In the genomic region with DNA sequence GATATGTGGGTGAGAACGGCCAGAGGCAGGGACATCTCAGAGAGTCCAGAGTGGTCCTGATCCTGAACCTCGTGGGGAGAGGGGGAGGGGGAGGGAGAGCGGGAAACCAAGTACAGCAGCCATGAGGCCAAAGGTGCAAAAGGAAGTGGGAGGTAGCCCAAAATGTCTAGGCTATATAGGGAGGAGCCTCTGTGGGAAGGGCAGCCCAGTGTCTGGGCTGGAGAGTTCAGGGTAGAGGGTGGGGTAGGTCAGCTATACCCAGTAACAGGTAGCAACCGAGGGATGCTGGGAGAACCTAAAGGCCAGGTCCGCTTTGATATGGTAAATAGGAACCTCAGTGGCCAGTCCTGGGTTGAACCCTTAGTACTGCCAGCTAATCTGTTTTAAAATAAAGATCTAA, we compare ENCODE assay signal across 11 mouse cellular contexts. TPM values are rescaled to one million over a fixed set of nuclear protein-coding genes. Genes with fewer than 3 reads are reported as not detected.
DNase-seq lines count a peak whose midpoint lies in the region; ATAC-seq and TF ChIP-seq lines count a peak whose summit lies in the region.
"Had no signal": no experiment of that assay in that cellular context is flagged by ENCODE, and none has a peak within 500 bp of the region (broad histone marks: within the 10 kb centered on the region; RNA-seq: fewer than 3 reads in every experiment).

No protein-coding gene starts in this region.

- no peak overlapping the region for H3K4me3 ChIP-seq in kidney, postnatal 0 days (replicated peaks; ENCODE audit: low read depth, low read length)
- no peak overlapping the region for H3K4me3 ChIP-seq in embryonic facial prominence, embryonic 12.5 days
- H3K4me3 ChIP-seq in forebrain, embryonic 15.5 days = no peak overlapping the region
- peak overlapping the region; percentile 50 for H3K4me3 ChIP-seq in midbrain, embryonic 16.5 days (ENCODE audit: low read depth, low read length)

- no peaks in the 10 kb centered on the region for H3K9me3 ChIP-seq in kidney, postnatal 0 days (replicated peaks; ENCODE audit: low read length)
- H3K9me3 ChIP-seq in embryonic facial prominence, embryonic 12.5 days = no peaks in the 10 kb centered on the region
- no peaks in the 10 kb centered on the region for H3K9me3 ChIP-seq in forebrain, embryonic 15.5 days
- H3K9me3 ChIP-seq in midbrain, embryonic 16.5 days (replicated peaks; ENCODE audit: control insufficient read depth, low read length, poor library complexity, severe bottlenecking) = no peaks in the 10 kb centered on the region
- H3K9me3 ChIP-seq: G1E; liver, embryonic 13.5 days had no signal

- peak overlapping the region; percentile 58; the same call in 1 of the 2 replicates for H3K4me2 ChIP-seq in kidney, postnatal 0 days (ENCODE audit: low read length)
- peak overlapping the region; percentile 92; the same call in 1 of the 2 replicates for H3K4me2 ChIP-seq in embryonic facial prominence, embryonic 12.5 days (replicated peaks)
- peak overlapping the region; percentile 78; the same call in 1 of the 2 replicates for H3K4me2 ChIP-seq in forebrain, embryonic 15.5 days (replicated peaks)
- H3K4me2 ChIP-seq in midbrain, embryonic 16.5 days (ENCODE audit: low read length) = peak overlapping the region; percentile 92

- H3K9ac ChIP-seq in kidney, postnatal 0 days (ENCODE audit: low read depth, low read length) = no peak overlapping the region
- no peak overlapping the region for H3K9ac ChIP-seq in embryonic facial prominence, embryonic 12.5 days
- no peak overlapping the region for H3K9ac ChIP-seq in forebrain, embryonic 15.5 days (replicated peaks)
- H3K9ac ChIP-seq in midbrain, embryonic 16.5 days (ENCODE audit: low read depth, low read length) = no peak overlapping the region
- H3K9ac ChIP-seq: liver, embryonic 13.5 days had no signal

- H3K4me1 ChIP-seq in kidney, postnatal 0 days (replicated peaks; ENCODE audit: insufficient read depth, low read length) = peaks cover 9% of the 10 kb centered on the region; the same call in 1 of the 2 replicates
- peaks cover 11% of the 10 kb centered on the region for H3K4me1 ChIP-seq in embryonic facial prominence, embryonic 12.5 days
- peaks cover 12% of the 10 kb centered on the region for H3K4me1 ChIP-seq in forebrain, embryonic 15.5 days
- peaks cover 4% of the 10 kb centered on the region; the same call in 1 of the 2 replicates for H3K4me1 ChIP-seq in midbrain, embryonic 16.5 days (ENCODE audit: control insufficient read depth, insufficient read depth, low read length)

- no peak for DNase-seq in kidney, postnatal 0 days (ENCODE audit: low spot score)
- no peak for DNase-seq in kidney, postnatal 36 days
- DNase-seq in gastrocnemius, postnatal 10 days = no peak
- DNase-seq: liver, embryonic 13.5 days had no signal

- H3K36me3 ChIP-seq in kidney, postnatal 0 days (ENCODE audit: insufficient read depth, low read length) = no peaks in the 10 kb centered on the region
- no peaks in the 10 kb centered on the region for H3K36me3 ChIP-seq in embryonic facial prominence, embryonic 12.5 days
- no peaks in the 10 kb centered on the region for H3K36me3 ChIP-seq in forebrain, embryonic 15.5 days
- no peaks in the 10 kb centered on the region for H3K36me3 ChIP-seq in midbrain, embryonic 16.5 days (ENCODE audit: control insufficient read depth, insufficient read depth, low read length)
- H3K36me3 ChIP-seq: G1E; liver, embryonic 13.5 days had no signal

- TF ChIP-seq CTCF in kidney, postnatal 0 days (IDR thresholded peaks at IDR 0.05; ENCODE audit: low read depth) = no peak

- 25% methylated on average over 5 of the region's 5 CpGs for WGBS in kidney, postnatal 0 days
- 23% methylated on average over 5 of the region's 5 CpGs for WGBS in embryonic facial prominence, embryonic 12.5 days
- 36% methylated on average over 5 of the region's 5 CpGs for WGBS in forebrain, embryonic 15.5 days
- 25% methylated on average over 5 of the region's 5 CpGs for WGBS in midbrain, embryonic 16.5 days

- no peak overlapping the region for H3K27ac ChIP-seq in kidney, postnatal 0 days
- no peak overlapping the region for H3K27ac ChIP-seq in embryonic facial prominence, embryonic 12.5 days
- H3K27ac ChIP-seq in forebrain, embryonic 15.5 days (replicated peaks) = no peak overlapping the region
- H3K27ac ChIP-seq in midbrain, embryonic 16.5 days (ENCODE audit: low read length) = no peak overlapping the region
- H3K27ac ChIP-seq: liver, embryonic 13.5 days; macrophage had no signal

- no peak for ATAC-seq in kidney, postnatal 0 days (replicated peaks; ENCODE audit: low FRiP score, low read depth)
- 0 out of 2 replicates have a peak, but pooled peaks have one; percentile 14 for ATAC-seq in embryonic facial prominence, embryonic 12.5 days (ENCODE audit: insufficient number of reproducible peaks, insufficient read depth, low FRiP score, low TSS enrichment)
- no peak for ATAC-seq in forebrain, embryonic 15.5 days (replicated peaks)
- no peak for ATAC-seq in midbrain, embryonic 16.5 days
- ATAC-seq in inflammation-experienced regulatory T-cells, adult 6 months = no peak

- H3K27me3 ChIP-seq in kidney, postnatal 0 days (ENCODE audit: insufficient read depth, low read length) = peaks cover 13% of the 10 kb centered on the region; the same call in 1 of the 2 replicates
- H3K27me3 ChIP-seq in embryonic facial prominence, embryonic 12.5 days = peaks cover 31% of the 10 kb centered on the region
- H3K27me3 ChIP-seq in forebrain, embryonic 15.5 days = peaks cover 20% of the 10 kb centered on the region; the same call in 1 of the 2 replicates
- peaks cover 6% of the 10 kb centered on the region for H3K27me3 ChIP-seq in midbrain, embryonic 16.5 days (ENCODE audit: control insufficient read depth, insufficient read depth, low read depth, low read length)

RNA-seq across cellular contexts. Expression of a gene that starts 23.6 kb away (rescaled TPM):
- 111 and 121 TPM in 2 replicates for polyA plus RNA-seq in kidney, postnatal 0 days (2015; fragmentation: Nextera tagmentation; extraction: Ambion mirVana)
- polyA plus RNA-seq in embryonic facial prominence, embryonic 12.5 days (2016; fragmentation: Nextera tagmentation; extraction: Ambion mirVana) = 215 and 221 TPM in 2 replicates
- 243 and 249 TPM in 2 replicates for polyA plus RNA-seq in forebrain, embryonic 15.5 days (2015; fragmentation: Nextera tagmentation; extraction: Ambion mirVana)
- polyA plus RNA-seq in midbrain, embryonic 16.5 days (2015; fragmentation: Nextera tagmentation; extraction: Ambion mirVana) = 214 and 221 TPM in 2 replicates
- 10 to 100 TPM; 33.2 to 35.8 TPM for total RNA-seq in gastrocnemius, postnatal 10 days (2021)
- 10 to 100 TPM; 67.4 to 78.8 (median 68.4) TPM for polyA plus RNA-seq in inflammation-experienced regulatory T-cells, adult 6 months (2017; shearing (Covaris generic))

RNA-seq across cellular contexts. Expression of a gene that starts 29.5 kb away (rescaled TPM):
- 0.09 and 0.14 TPM in 2 replicates for polyA plus RNA-seq in kidney, postnatal 0 days (2015; fragmentation: Nextera tagmentation; extraction: Ambion mirVana)
- not detected in 2 replicates for polyA plus RNA-seq in embryonic facial prominence, embryonic 12.5 days (2016; fragmentation: Nextera tagmentation; extraction: Ambion mirVana)
- polyA plus RNA-seq in forebrain, embryonic 15.5 days (2015; fragmentation: Nextera tagmentation; extraction: Ambion mirVana) = 0.54 and 0.64 TPM in 2 replicates
- polyA plus RNA-seq in midbrain, embryonic 16.5 days (2015; fragmentation: Nextera tagmentation; extraction: Ambion mirVana) = 2.3 and 2.8 TPM in 2 replicates
- total RNA-seq in gastrocnemius, postnatal 10 days (2021) = under 1 TPM in 1 of 2 experiments, not detected in 1; 0.11 TPM
- not detected for polyA plus RNA-seq in inflammation-experienced regulatory T-cells, adult 6 months (2017; shearing (Covaris generic))
- total RNA-seq: gastrocnemius, adult 8-10 months had no signal
- polyA plus RNA-seq: G1E, macrophage had no signal

RNA-seq across cellular contexts. Expression of a gene that starts 55.3 kb away (rescaled TPM):
- 184 and 205 TPM in 2 replicates for polyA plus RNA-seq in kidney, postnatal 0 days (2015; fragmentation: Nextera tagmentation; extraction: Ambion mirVana)
- 253 and 257 TPM in 2 replicates for polyA plus RNA-seq in embryonic facial prominence, embryonic 12.5 days (2016; fragmentation: Nextera tagmentation; extraction: Ambion mirVana)
- 213 and 219 TPM in 2 replicates for polyA plus RNA-seq in forebrain, embryonic 15.5 days (2015; fragmentation: Nextera tagmentation; extraction: Ambion mirVana)
- 197 and 202 TPM in 2 replicates for polyA plus RNA-seq in midbrain, embryonic 16.5 days (2015; fragmentation: Nextera tagmentation; extraction: Ambion mirVana)
- 100 to 1,000 TPM; 139 to 141 TPM for total RNA-seq in gastrocnemius, postnatal 10 days (2021)
- 100 to 1,000 TPM in 1 of 3 experiments, 10 to 100 TPM in 2; 74.7 to 118 (median 98.1) TPM for polyA plus RNA-seq in inflammation-experienced regulatory T-cells, adult 6 months (2017; shearing (Covaris generic))
